Mouse (Mus musculus): ENCODE results near the gene Ubr2. TPM values are rescaled to one million over a fixed set of nuclear protein-coding genes. Genes with fewer than 3 reads are reported as not detected.

Gene Ubr2
- total and polyA plus RNA-seq, 3 experiments = 29.8 to 86.1 (median 63.9) TPM

- 54% methylated on average over 6 of the region's 6 CpGs for WGBS
- DNase-seq = no peak
- intact Hi-C loops (cut with DNase I) = no loop called here
Measured at GRCm38 (mm10) chr17:46920855-46921254, 89.5 kb downstream of the Ubr2 start.

GRCm38 (mm10) chr17:46918951-46919350 lies 91.4 kb downstream of the Ubr2 start:
- 29% methylated on average over 4 of the region's 4 CpGs for WGBS
- H3K27me3 ChIP-seq (ENCODE audit: control insufficient read depth, insufficient read depth, low read length) = no peaks in the 10 kb centered on the region
- H3K9ac ChIP-seq (ENCODE audit: low read depth, low read length) = no peak overlapping the region
- H3K27ac ChIP-seq = no peak overlapping the region
- DNase-seq = no peak
- no peak overlapping the region for H3K4me3 ChIP-seq
- no peaks in the 10 kb centered on the region for H3K4me1 ChIP-seq (ENCODE audit: control insufficient read depth, insufficient read depth, low read length)
- H3K36me3 ChIP-seq (ENCODE audit: control insufficient read depth, insufficient read depth, low read length) = no peaks in the 10 kb centered on the region
- no peaks in the 10 kb centered on the region for H3K79me2 ChIP-seq (replicated peaks; ENCODE audit: control insufficient read depth, insufficient read depth, low read length)
- TF ChIP-seq POLR2A (IDR thresholded peaks at IDR 0.05; ENCODE audit: insufficient read depth, low read depth, low read length) = no peak
- TF ChIP-seq CTCF (IDR thresholded peaks at IDR 0.05) = no peak
- TF ChIP-seq EP300 (IDR thresholded peaks at IDR 0.05; ENCODE audit: insufficient read depth, low read depth, low read length) = no peak
- intact Hi-C loops (cut with DNase I) = no loop called here

More at GRCm38 (mm10) chr17:46920855-46921254, 89.5 kb downstream of the Ubr2 start:
- H3K4me3 ChIP-seq = no peak overlapping the region
- TF ChIP-seq CTCF (IDR thresholded peaks at IDR 0.05) = no peak
- no peak for TF ChIP-seq EP300 (IDR thresholded peaks at IDR 0.05; ENCODE audit: insufficient read depth, low read depth, low read length)
- TF ChIP-seq POLR2A (IDR thresholded peaks at IDR 0.05; ENCODE audit: insufficient read depth, low read depth, low read length) = no peak
- no peaks in the 10 kb centered on the region for H3K4me1 ChIP-seq (ENCODE audit: control insufficient read depth, insufficient read depth, low read length)
- no peak overlapping the region for H3K27ac ChIP-seq
- no peak overlapping the region for H3K9ac ChIP-seq (ENCODE audit: low read depth, low read length)
- H3K27me3 ChIP-seq (ENCODE audit: control insufficient read depth, insufficient read depth, low read length) = no peaks in the 10 kb centered on the region
- no peaks in the 10 kb centered on the region for H3K36me3 ChIP-seq (ENCODE audit: control insufficient read depth, insufficient read depth, low read length)
- no peaks in the 10 kb centered on the region for H3K79me2 ChIP-seq (replicated peaks; ENCODE audit: control insufficient read depth, insufficient read depth, low read length)

GRCm38 (mm10) chr17:46915129-46915528 lies 95.2 kb downstream of the Ubr2 start:
- H3K9ac ChIP-seq (ENCODE audit: low read depth, low read length) = no peak overlapping the region
- no peaks in the 10 kb centered on the region for H3K36me3 ChIP-seq (ENCODE audit: control insufficient read depth, insufficient read depth, low read length)
- no peak overlapping the region for H3K4me3 ChIP-seq
- no peaks in the 10 kb centered on the region for H3K4me1 ChIP-seq (ENCODE audit: control insufficient read depth, insufficient read depth, low read length)
- no peak for DNase-seq
- H3K79me2 ChIP-seq (replicated peaks; ENCODE audit: control insufficient read depth, insufficient read depth, low read length) = no peaks in the 10 kb centered on the region
- no peaks in the 10 kb centered on the region for H3K27me3 ChIP-seq (ENCODE audit: control insufficient read depth, insufficient read depth, low read length)
- TF ChIP-seq EP300 (IDR thresholded peaks at IDR 0.05; ENCODE audit: insufficient read depth, low read depth, low read length) = no peak
- no peak for TF ChIP-seq CTCF (IDR thresholded peaks at IDR 0.05)
- TF ChIP-seq POLR2A (IDR thresholded peaks at IDR 0.05; ENCODE audit: insufficient read depth, low read depth, low read length) = no peak
- WGBS = 55% methylated on average over 3 of the region's 3 CpGs
- intact Hi-C loops (cut with DNase I) = no loop called here
- H3K27ac ChIP-seq = no peak overlapping the region

GRCm38 (mm10) chr17:46912331-46912730 lies 98.0 kb downstream of the Ubr2 start:
- 12% methylated on average over 6 of the region's 6 CpGs for WGBS
- no peak overlapping the region for H3K27ac ChIP-seq
- H3K79me2 ChIP-seq (replicated peaks; ENCODE audit: control insufficient read depth, insufficient read depth, low read length) = no peaks in the 10 kb centered on the region

GRCm38 (mm10) chr17:46910186-46910585 lies 100.2 kb downstream of the Ubr2 start, which contains the start of gene Prph2:
Gene Prph2 (plus strand): TSS chr17:46910459.
- Histone ChIP-seq H3K4me3 (no peak within 1 kb of the TSS), H3K36me3 (ENCODE audit: control insufficient read depth, insufficient read depth, low read length) (no peaks in the 10 kb centered on the region), H3K27ac (no peak within 1 kb of the TSS), H3K4me1 (ENCODE audit: control insufficient read depth, insufficient read depth, low read length) (no peaks in the 10 kb centered on the region), H3K27me3 (ENCODE audit: control insufficient read depth, insufficient read depth, low read length) (no peaks in the 10 kb centered on the region), H3K9ac (ENCODE audit: low read depth, low read length) (no peak within 1 kb of the TSS), H3K79me2 (replicated peaks; ENCODE audit: control insufficient read depth, insufficient read depth, low read length) (no peaks in the 10 kb centered on the region)
- WGBS = 85% methylated on average over 10 of the region's 10 CpGs
- DNase-seq = no peak
- intact Hi-C loops (cut with DNase I) = no loop called here
- no peak for TF ChIP-seq CTCF (IDR thresholded peaks at IDR 0.05)
- TF ChIP-seq EP300 (IDR thresholded peaks at IDR 0.05; ENCODE audit: insufficient read depth, low read depth, low read length) = no peak
- no peak for TF ChIP-seq POLR2A (IDR thresholded peaks at IDR 0.05; ENCODE audit: insufficient read depth, low read depth, low read length)

More at GRCm38 (mm10) chr17:46912331-46912730, 98.0 kb downstream of the Ubr2 start:
- Histone ChIP-seq H3K4me1 (ENCODE audit: control insufficient read depth, insufficient read depth, low read length) (no peaks in the 10 kb centered on the region), H3K27me3 (ENCODE audit: control insufficient read depth, insufficient read depth, low read length) (no peaks in the 10 kb centered on the region), H3K36me3 (ENCODE audit: control insufficient read depth, insufficient read depth, low read length) (no peaks in the 10 kb centered on the region), H3K4me3 (no peak overlapping the region), H3K9ac (ENCODE audit: low read depth, low read length) (no peak overlapping the region)
- DNase-seq = no peak
- intact Hi-C loops (cut with DNase I) = no loop called here
- no peak for TF ChIP-seq POLR2A (IDR thresholded peaks at IDR 0.05; ENCODE audit: insufficient read depth, low read depth, low read length)
- TF ChIP-seq EP300 (IDR thresholded peaks at IDR 0.05; ENCODE audit: insufficient read depth, low read depth, low read length) = no peak

GRCm38 (mm10) chr17:46903876-46904490 lies 106.4 kb downstream of the Ubr2 start:
- H3K27me3 ChIP-seq (ENCODE audit: control insufficient read depth, insufficient read depth, low read length) = no peaks in the 10 kb centered on the region
- no peak overlapping the region for H3K9ac ChIP-seq (ENCODE audit: low read depth, low read length)
- no peak overlapping the region for H3K27ac ChIP-seq
- intact Hi-C loops (cut with DNase I) = loop anchor here (1.0 kb wide), 1 partner anchor 129 kb away; no protein-coding TSS in a partner anchor
- no peak overlapping the region for H3K4me3 ChIP-seq
- 21% methylated on average over 19 of the region's 19 CpGs for WGBS
- TF ChIP-seq EP300 (IDR thresholded peaks at IDR 0.05; ENCODE audit: insufficient read depth, low read depth, low read length) (peak; percentile 73; the same call in 1 of the 2 replicates), POLR2A (IDR thresholded peaks at IDR 0.05; ENCODE audit: insufficient read depth, low read depth, low read length) (no peak), CTCF (IDR thresholded peaks at IDR 0.05) (peak; percentile 94)
- no peaks in the 10 kb centered on the region for H3K36me3 ChIP-seq (ENCODE audit: control insufficient read depth, insufficient read depth, low read length)
- DNase-seq = peak; percentile 80 to 81
- H3K4me1 ChIP-seq (ENCODE audit: control insufficient read depth, insufficient read depth, low read length) = no peaks in the 10 kb centered on the region
- no peaks in the 10 kb centered on the region for H3K79me2 ChIP-seq (replicated peaks; ENCODE audit: control insufficient read depth, insufficient read depth, low read length)

Measured in heart, adult 2 months (tissue).